Mouse (Mus musculus): ENCODE measurements at regions not wholly inside any gene's neighbourhood (a gene's known extent, or its start where the extent isn't known, plus 50 kb on each side); places are given as distances from the start of the nearest gene placed in this dataset.

DNA sequence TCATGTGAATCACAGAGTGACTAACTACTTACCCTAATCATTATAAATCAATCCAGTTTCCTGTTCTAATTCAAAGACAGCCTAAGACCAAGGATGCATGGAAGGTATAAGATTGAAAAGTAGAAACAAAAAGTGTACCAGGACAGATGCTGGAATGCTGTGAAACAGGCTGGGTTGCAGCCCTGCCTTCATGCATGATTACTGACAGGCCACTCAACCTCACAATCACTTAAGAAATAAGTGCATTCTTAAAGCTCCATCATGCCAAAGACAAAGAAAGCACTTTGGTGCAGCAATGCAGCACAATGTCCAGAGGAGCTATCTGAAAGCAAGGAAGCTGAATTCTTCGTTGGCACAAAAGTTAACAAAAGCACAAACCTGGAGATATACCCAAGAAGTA is 2810.4 kb downstream of the 9330182O14Rik start:
- TF ChIP-seq CTCF (IDR thresholded peaks at IDR 0.05; ENCODE audit: low read depth) (no peak), EP300 (IDR thresholded peaks at IDR 0.05; ENCODE audit: low read depth) (no peak)
